Mouse (Mus musculus) CH12.LX (cell line): ENCODE data around the gene Rabac1. TPM values are rescaled to one million over a fixed set of nuclear protein-coding genes. Genes with fewer than 3 reads are reported as not detected.

Experiments
- DNase-seq: peaks from one replicate; pipeline ENCODE4 v3.0.0-alpha.2; 2013; ENCODE audit errors: extremely low read depth
- H3K27ac ChIP-seq: 2 replicates; pipeline ENCODE4 v1.5.1; 2012; ENCODE audit warnings: low read depth, mild to moderate bottlenecking, control low read depth, moderate library complexity; ENCODE audit not compliant: insufficient read depth
- H3K27me3 ChIP-seq: replicated peaks from 2 replicates; pipeline ENCODE3; 2012; ENCODE audit warnings: inconsistent platforms
- H3K36me3 ChIP-seq, 2 experiments: replicated peaks in 1 of 2; 2 replicates each; pipeline versions ENCODE3 to v1.6.1; 2012; ENCODE audit warnings: inconsistent platforms in 1 of 2, low read length in 1 of 2, mild to moderate bottlenecking in 1 of 2, mixed read lengths in 1 of 2, moderate library complexity in 1 of 2; ENCODE audit not compliant: control insufficient read depth in 1 of 2, insufficient read depth in 1 of 2
- H3K4me1 ChIP-seq, 2 experiments: 2 replicates each; pipeline ENCODE4 v1.6.1; 2012; ENCODE audit warnings: inconsistent platforms in 1 of 2, moderate library complexity in 1 of 2; ENCODE audit not compliant: insufficient read depth in 2 of 2, control insufficient read depth in 1 of 2
- H3K4me2 ChIP-seq: 2 replicates; pipeline ENCODE4 v1.6.1; 2012; ENCODE audit warnings: low read depth, mild to moderate bottlenecking, control low read depth; ENCODE audit not compliant: poor library complexity, insufficient read depth, severe bottlenecking
- H3K4me3 ChIP-seq, 3 experiments: fragments of 150-350 bp in 1 of 3; sonication (generic) in 1 of 3; replicated peaks in 1 of 3; 2 replicates each; pipeline versions ENCODE3 to v1.5.1; 2011 to 2012; ENCODE audit warnings: low read depth in 2 of 3, low read length in 2 of 3, mild to moderate bottlenecking in 2 of 3, moderate library complexity in 2 of 3, control low read depth in 1 of 3, improper control_type of control experiment in 1 of 3, inconsistent platforms in 1 of 3, mixed read lengths in 1 of 3; ENCODE audit not compliant: poor library complexity in 1 of 3
- H3K79me2 ChIP-seq: replicated peaks from 2 replicates; pipeline ENCODE4 v1.6.1; 2012; ENCODE audit warnings: mild to moderate bottlenecking, moderate library complexity; ENCODE audit not compliant: control insufficient read depth, poor library complexity, insufficient read depth, severe bottlenecking; ENCODE audit errors: extremely low read depth
- H3K9ac ChIP-seq: 2 replicates; pipeline ENCODE4 v1.6.1; 2012; ENCODE audit warnings: low read depth, mild to moderate bottlenecking, control low read depth, moderate library complexity; ENCODE audit not compliant: insufficient read depth
- H3K9me3 ChIP-seq: replicated peaks from 2 replicates; pipeline ENCODE3; 2012; ENCODE audit warnings: low read length, inconsistent platforms, mixed read lengths
- BHLHE40 ChIP-seq: IDR thresholded peaks from 2 replicates; pipeline ENCODE4 v1.6.1; 2011; ENCODE audit warnings: mild to moderate bottlenecking, low read depth, low read length, improper control_type of control experiment
- CHD1 ChIP-seq: IDR thresholded peaks from 2 replicates; pipeline ENCODE4 v1.6.1; 2012; ENCODE audit warnings: low read depth, low read length, improper control_type of control experiment, inconsistent platforms
- CHD2 ChIP-seq: IDR thresholded peaks from 2 replicates; pipeline ENCODE4 v1.6.1; 2011; ENCODE audit warnings: low read length, improper control_type of control experiment
- CTCF ChIP-seq, 2 experiments: IDR thresholded peaks in 1 of 2; conservative IDR thresholded peaks in 1 of 2; 2 replicates each; pipeline ENCODE4 v1.5.1; 2011 to 2012; ENCODE audit warnings: low read depth in 2 of 2, low read length in 2 of 2, improper control_type of control experiment in 1 of 2, inconsistent platforms in 1 of 2, mild to moderate bottlenecking in 1 of 2, moderate library complexity in 1 of 2
- E2F4 ChIP-seq: IDR thresholded peaks from 2 replicates; pipeline ENCODE4 v1.6.1; 2011; ENCODE audit warnings: low read depth, low read length, improper control_type of control experiment; ENCODE audit not compliant: insufficient replicate concordance
- ELF1 ChIP-seq: IDR thresholded peaks from 2 replicates; pipeline ENCODE4 v1.6.1; 2014; ENCODE audit warnings: low read depth, mild to moderate bottlenecking, inconsistent platforms, low read length, improper control_type of control experiment
- HCFC1 ChIP-seq: IDR thresholded peaks from 2 replicates; pipeline ENCODE4 v1.6.1; 2012; ENCODE audit warnings: low read depth, mild to moderate bottlenecking, inconsistent platforms, low read length, improper control_type of control experiment
- IRF4 ChIP-seq: IDR thresholded peaks from 2 replicates; pipeline ENCODE4 v1.6.1; 2014; ENCODE audit warnings: low read depth, mild to moderate bottlenecking, inconsistent platforms, low read length, improper control_type of control experiment
- JUN ChIP-seq: IDR thresholded peaks from 2 replicates; pipeline ENCODE4 v1.6.1; 2011; ENCODE audit warnings: low read depth, mild to moderate bottlenecking, low read length, improper control_type of control experiment, moderate library complexity; ENCODE audit not compliant: insufficient read depth
- MAX ChIP-seq: IDR thresholded peaks from 2 replicates; pipeline ENCODE4 v1.6.1; 2011; ENCODE audit warnings: low read length, improper control_type of control experiment
- MXI1 ChIP-seq: IDR thresholded peaks from 2 replicates; pipeline ENCODE4 v1.6.1; 2011; ENCODE audit warnings: mild to moderate bottlenecking, low read depth, low read length, improper control_type of control experiment
- MYC ChIP-seq: IDR thresholded peaks from 2 replicates; pipeline ENCODE4 v1.6.1; 2011; ENCODE audit warnings: low read depth, mild to moderate bottlenecking, improper control_type of control experiment, low read length
- NRF1 ChIP-seq: IDR thresholded peaks from 2 replicates; pipeline ENCODE4 v1.6.1; 2014; ENCODE audit warnings: low read depth, mild to moderate bottlenecking, inconsistent platforms, low read length, improper control_type of control experiment, moderate library complexity
- POLR2AphosphoS2 ChIP-seq: IDR thresholded peaks from 2 replicates; pipeline ENCODE4 v1.6.1; 2011; ENCODE audit warnings: low read depth, low read length, improper control_type of control experiment
- RCOR1 ChIP-seq: conservative IDR thresholded peaks from 2 replicates; pipeline ENCODE4 v1.6.1; 2012; ENCODE audit warnings: low read depth, mild to moderate bottlenecking, inconsistent platforms, low read length, improper control_type of control experiment
- SMC3 ChIP-seq: IDR thresholded peaks from 2 replicates; pipeline ENCODE4 v1.6.1; 2011; ENCODE audit warnings: low read depth, low read length, improper control_type of control experiment
- TBP ChIP-seq: conservative IDR thresholded peaks from 2 replicates; pipeline ENCODE4 v1.6.1; 2011; ENCODE audit warnings: low read depth, low read length, improper control_type of control experiment
- TCF12 ChIP-seq: IDR thresholded peaks from 2 replicates; pipeline ENCODE4 v1.6.1; 2014; ENCODE audit warnings: low read depth, mild to moderate bottlenecking, inconsistent platforms, low read length, improper control_type of control experiment
- UBTF ChIP-seq: IDR thresholded peaks from 2 replicates; pipeline ENCODE4 v1.6.1; 2012; ENCODE audit warnings: low read depth, mild to moderate bottlenecking, inconsistent platforms, low read length, improper control_type of control experiment, moderate library complexity
- ZC3H11A ChIP-seq: IDR thresholded peaks from 2 replicates; pipeline ENCODE4 v1.6.1; 2012; ENCODE audit warnings: low read depth, mild to moderate bottlenecking, inconsistent platforms, low read length, improper control_type of control experiment
- ZKSCAN1 ChIP-seq: IDR thresholded peaks from 2 replicates; pipeline ENCODE4 v1.6.1; 2012; ENCODE audit warnings: low read depth, inconsistent platforms, low read length, improper control_type of control experiment, borderline replicate concordance
- ZMIZ1 ChIP-seq: IDR thresholded peaks from 2 replicates; pipeline ENCODE4 v1.6.1; 2012; ENCODE audit warnings: low read depth, mild to moderate bottlenecking, inconsistent platforms, low read length, improper control_type of control experiment
- dilution Hi-C: fragments of 300-500 bp; cut with MboI; formaldehyde crosslinking; loops from 2 replicates; pipeline ENCODE4 v1.14.3; 2020; ENCODE audit warnings: low sequenced_read_pairs; ENCODE audit not compliant: extremely low pct_unique_long_range_greater_than_20kb, extremely low pct_ligation_motif_present
- in situ Hi-C: fragments of 300-500 bp; cut with MboI; formaldehyde crosslinking; loops from 3 replicates; pipeline ENCODE4 v1.14.3; 2019; ENCODE audit warnings: low sequenced_read_pairs, low pct_ligation_motif_present, low pct_unique_long_range_greater_than_20kb, mixed read lengths
- polyA plus RNA-seq: library from polyadenylated mRNA; unstranded; fragments of >175 nt; gene quantifications from 2 replicates; pipeline ENCODE4 v1.2.1, GENCODE M21; 2012; ENCODE audit warnings: low read depth; ENCODE audit not compliant: insufficient read length
- total RNA-seq, 2 experiments: library from RNA; depleted of rRNA; stranded (reverse); fragments of 300-350 nt in 1 of 2; fragments of >200 nt in 1 of 2; gene quantifications; 2 replicates each; pipeline ENCODE4 v1.2.3; 2012 to 2014

The Rabac1 gene
- total and polyA plus RNA-seq, 3 experiments, result 44.6 to 135 (median 70.5) TPM

GRCm38 (mm10) chr7:24955226-24955625, 17.3 kb downstream of the Rabac1 start:
- TF ChIP-seq BHLHE40 (no peak), JUN (no peak), ZKSCAN1 (no peak), POLR2AphosphoS2 (no peak), MYC (no peak), NRF1 (no peak), CTCF (conservative IDR thresholded peaks at IDR 0.05 in 1 of 2, IDR thresholded peaks at IDR 0.05 in 1 of 2; ENCODE audit: low read depth in 2 of 2, low read length in 2 of 2) (no peak), CHD1 (no peak), IRF4 (no peak), ZC3H11A (no peak), TCF12 (no peak)
- no peak overlapping the region for H3K4me2 ChIP-seq
- H3K4me3 ChIP-seq, result no peak overlapping the region

DNA sequence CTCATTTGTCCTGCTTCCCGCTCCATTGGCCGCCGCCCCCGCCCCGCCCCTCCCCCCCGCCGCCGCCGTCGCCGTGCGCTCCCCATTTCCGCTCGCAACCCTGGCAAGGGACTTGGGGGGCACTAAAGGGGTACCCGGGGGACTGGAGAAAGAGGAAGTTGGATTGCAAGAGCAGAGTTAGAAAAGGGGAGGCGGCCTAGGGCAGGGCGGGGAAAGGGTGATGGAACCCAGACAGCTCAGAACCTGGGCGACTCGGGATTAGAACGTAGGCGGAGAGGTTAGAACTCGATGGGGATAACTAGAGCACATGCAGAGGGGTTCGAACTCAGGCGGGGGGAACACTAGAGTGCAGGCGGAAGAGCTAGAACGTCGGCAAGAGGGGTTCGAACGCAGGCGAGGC, 18.1 kb downstream of the Rabac1 start:
- dilution Hi-C loops, result no loop called here

More at GRCm38 (mm10) chr7:24955226-24955625, 17.3 kb downstream of the Rabac1 start:
- H3K36me3 ChIP-seq, result no peaks in the 10 kb centered on the region
- in situ Hi-C loops, result no loop called here
- H3K4me1 ChIP-seq, result peaks cover 0 to 7% of the 10 kb centered on the region in 2 experiments; a peak in 2 of 4 replicates
- no peaks in the 10 kb centered on the region for H3K79me2 ChIP-seq
- no peak overlapping the region for H3K27ac ChIP-seq
- H3K27me3 ChIP-seq, result peaks cover 61% of the 10 kb centered on the region
- DNase-seq, result no peak
- peaks cover 4% of the 10 kb centered on the region for H3K9me3 ChIP-seq
- H3K9ac ChIP-seq, result no peak overlapping the region
- dilution Hi-C loops, result no loop called here

More for the DNA sequence above, 18.1 kb downstream of the Rabac1 start:
- H3K4me1 ChIP-seq, result peaks cover 0 to 7% of the 10 kb centered on the region in 2 experiments; a peak in 2 of 4 replicates
- H3K4me2 ChIP-seq, result peak overlapping the region; percentile 70
- no peaks in the 10 kb centered on the region for H3K36me3 ChIP-seq
- no peak for DNase-seq
- H3K9me3 ChIP-seq, result peaks cover 6% of the 10 kb centered on the region
- no peak overlapping the region for H3K4me3 ChIP-seq
- H3K9ac ChIP-seq, result peak overlapping the region; percentile 63; the same call in 1 of the 2 replicates
- H3K27me3 ChIP-seq, result peaks cover 66% of the 10 kb centered on the region
- no peaks in the 10 kb centered on the region for H3K79me2 ChIP-seq
- no peak overlapping the region for H3K27ac ChIP-seq
- no peak for TF ChIP-seq HCFC1
- TF ChIP-seq POLR2AphosphoS2, result no peak
- no peak for TF ChIP-seq TBP
- no peak for TF ChIP-seq IRF4
- no peak for TF ChIP-seq MAX
- no peak for TF ChIP-seq MXI1
- TF ChIP-seq E2F4, result no peak
- TF ChIP-seq CHD1, result no peak
- no peak for TF ChIP-seq ZKSCAN1
- no peak for TF ChIP-seq MYC
- no peak for TF ChIP-seq RCOR1
- TF ChIP-seq CHD2, result no peak
- no peak for TF ChIP-seq ELF1
- TF ChIP-seq SMC3, result no peak
- no peak for TF ChIP-seq UBTF
- no peak for TF ChIP-seq ZC3H11A
- TF ChIP-seq BHLHE40, result no peak
- TF ChIP-seq CTCF (conservative IDR thresholded peaks at IDR 0.05 in 1 of 2, IDR thresholded peaks at IDR 0.05 in 1 of 2; ENCODE audit: low read depth in 2 of 2, low read length in 2 of 2), result no peak
- TF ChIP-seq ZMIZ1, result no peak
- TF ChIP-seq, all 38 proteins: peak for 0
- in situ Hi-C loops, result loop anchor here (5.0 kb wide), 1 partner anchor 67 kb away; no protein-coding TSS in a partner anchor
